Mouse (Mus musculus) thymus, postnatal 25 days (tissue): ENCODE data around the gene Nme6.
A peak's percentile ranks its signal among the peaks of the same experiment; 100 is the strongest.

Experiments
- DNase-seq: peaks from one replicate; pipeline ENCODE4 v3.0.0; 2022

Gene Nme6

GRCm38 (mm10) chr9:109874797-109875691 lies 42.5 kb downstream of the Nme6 start, which contains the start of gene Cdc25a:
Gene Cdc25a (plus strand): TSS chr9:109875579.
- peak; percentile 96 for DNase-seq

GRCm38 (mm10) chr9:109875695-109876601 lies 43.4 kb downstream of the Nme6 start:
- DNase-seq = peak; percentile 47

GRCm38 (mm10) chr9:109876756-109877155 lies 44.2 kb downstream of the Nme6 start:
- DNase-seq = peak; percentile 16

GRCm38 (mm10) chr9:109877666-109878065 lies 45.1 kb downstream of the Nme6 start:
- no peak for DNase-seq

GRCm38 (mm10) chr9:109879305-109879704 lies 46.8 kb downstream of the Nme6 start:
- no peak for DNase-seq

GRCm38 (mm10) chr9:109886259-109886658 lies 53.7 kb downstream of the Nme6 start:
- DNase-seq = no peak

- DNase-seq = no peak
Measured at GRCm38 (mm10) chr9:109887321-109887720, 54.8 kb downstream of the Nme6 start.

GRCm38 (mm10) chr9:109891501-109891900 lies 59.0 kb downstream of the Nme6 start:
- DNase-seq = no peak
